Mouse (Mus musculus) lung, postnatal 0 days (tissue): ENCODE data around the gene Zbtb16. TPM values are rescaled to one million over a fixed set of nuclear protein-coding genes. Genes with fewer than 3 reads are reported as not detected.

Experiments used
- ATAC-seq: fragments of 200-750 bp; cut with Nextera tagmentation; 2 replicates; pipeline ENCODE4 v1.8.0; 2017; ENCODE audit warnings: moderate library complexity
- DNase-seq: peaks from one replicate; pipeline ENCODE4 v3.0.0-alpha.2; 2016; ENCODE audit warnings: low spot score
- H3K27ac ChIP-seq: fragments of 300-500 bp; sonication (generic); 2 replicates; pipeline ENCODE4 v1.5.1; 2014; ENCODE audit warnings: antibody characterized with exemption, mild to moderate bottlenecking, low read length, mixed read lengths
- H3K27me3 ChIP-seq: fragments of 300-500 bp; sonication (generic); replicated peaks from 2 replicates; pipeline ENCODE4 v1.6.1; 2014; ENCODE audit warnings: low read length, mixed read lengths; ENCODE audit not compliant: insufficient read depth
- H3K36me3 ChIP-seq: fragments of 300-500 bp; sonication (generic); 2 replicates; pipeline ENCODE4 v1.6.1; 2014; ENCODE audit warnings: low read length, mixed read lengths; ENCODE audit not compliant: insufficient read depth
- H3K4me1 ChIP-seq: fragments of 300-500 bp; sonication (generic); 2 replicates; pipeline ENCODE4 v1.6.1; 2014; ENCODE audit warnings: antibody characterized with exemption, low read depth, low read length, mixed read lengths; ENCODE audit not compliant: insufficient read depth
- H3K4me2 ChIP-seq: fragments of 300-500 bp; sonication (generic); replicated peaks from 2 replicates; pipeline ENCODE4 v1.6.1; 2014; ENCODE audit warnings: low read depth, mild to moderate bottlenecking, low read length, moderate library complexity, mixed read lengths
- H3K4me3 ChIP-seq: fragments of 300-500 bp; sonication (generic); 2 replicates; pipeline ENCODE4 v1.5.1; 2014; ENCODE audit warnings: low read depth, low read length
- H3K9ac ChIP-seq: fragments of 300-500 bp; sonication (generic); replicated peaks from 2 replicates; pipeline ENCODE4 v1.6.1; 2014; ENCODE audit warnings: low read depth, mild to moderate bottlenecking
- H3K9me3 ChIP-seq: fragments of 300-500 bp; sonication (generic); 2 replicates; pipeline ENCODE4 v1.6.1; 2016; ENCODE audit warnings: low read length, mixed read lengths
- CTCF ChIP-seq: IDR thresholded peaks from 2 replicates; pipeline ENCODE4 v1.5.1; 2016; ENCODE audit warnings: antibody characterized with exemption, mild to moderate bottlenecking
- EP300 ChIP-seq: IDR thresholded peaks from 2 replicates; pipeline ENCODE4 v1.6.1; 2016; ENCODE audit warnings: antibody characterized with exemption, mild to moderate bottlenecking, control low read depth
- WGBS: fragments of 180-500 bp; shearing (Covaris S2); extraction: QIAGEN DNeasy Blood & Tissue Kit; methylation state at CpG from one replicate; pipeline ENCODE4 v1.1.7; 2014; 5-methylcytosine and 5-hydroxymethylcytosine counted together
- polyA plus RNA-seq: library from polyadenylated mRNA; unstranded; fragments of >200 nt; fragmentation: Nextera tagmentation; extraction: Ambion mirVana; gene quantifications from 2 replicates; pipeline ENCODE4 v1.2.1, GENCODE M21; 2015

Zbtb16 gene
- polyA plus RNA-seq, 1 experiment from 2014 or later = 19.7 TPM

DNA sequence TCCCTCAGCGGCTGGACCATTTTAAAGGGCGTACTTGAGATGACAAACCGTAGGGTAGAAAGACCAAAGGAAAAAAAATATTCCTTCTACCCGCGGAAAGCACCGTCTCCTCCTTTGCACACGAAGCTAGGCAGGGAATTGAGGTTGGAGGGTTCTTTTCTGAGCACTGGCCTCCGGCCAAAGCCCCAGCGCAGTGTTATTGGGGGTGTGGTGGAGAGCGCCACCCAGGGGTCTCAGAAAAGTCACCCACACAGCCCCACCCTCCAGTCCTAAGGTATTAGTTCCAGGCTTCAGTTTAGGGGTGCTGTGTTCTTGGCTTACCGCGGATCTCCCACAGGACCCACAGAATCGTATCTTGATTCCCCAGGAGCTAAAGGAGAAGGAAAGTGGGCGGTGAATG, 1.2 kb upstream of the Zbtb16 start:
- Histone ChIP-seq H3K27me3 (no peaks in the 10 kb centered on the region), H3K9me3 (no peaks in the 10 kb centered on the region), H3K4me2 (peak overlapping the region; percentile 80), H3K4me1 (peaks cover 24% of the 10 kb centered on the region), H3K9ac (no peak overlapping the region), H3K27ac (0 out of 2 replicates have a peak overlapping the region, but pooled peaks have one; percentile 97), H3K4me3 (peak overlapping the region; percentile 96; the same call in 1 of the 2 replicates), H3K36me3 (peaks cover 7% of the 10 kb centered on the region; the same call in 1 of the 2 replicates)
- peak; percentile 57 for TF ChIP-seq CTCF
- TF ChIP-seq EP300 = no peak
- no peak for ATAC-seq
- DNase-seq = peak; percentile 57
- WGBS = 10% methylated on average over 14 of the region's 14 CpGs

DNA sequence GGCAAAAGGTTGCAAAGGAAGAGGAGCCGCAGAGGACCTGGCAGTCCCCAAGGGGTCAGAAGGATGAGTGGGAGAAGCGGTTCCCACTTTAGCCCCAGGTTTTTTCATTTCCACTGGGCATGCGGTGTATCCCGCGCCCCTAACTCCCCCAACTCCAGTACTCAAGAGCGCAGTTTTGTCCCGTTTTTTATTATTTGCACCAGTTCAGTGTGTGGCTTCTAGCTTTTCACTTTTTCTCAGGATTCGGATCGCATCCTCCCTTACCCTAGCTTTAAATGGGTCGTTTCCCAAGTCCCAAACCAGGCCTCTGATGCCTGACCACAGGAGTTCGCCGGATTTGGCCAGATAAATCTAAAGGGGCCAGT, 526 bp upstream of the Zbtb16 start:
- H3K9me3 ChIP-seq = no peaks in the 10 kb centered on the region
- peak overlapping the region; percentile 97 for H3K27ac ChIP-seq
- H3K36me3 ChIP-seq = peaks cover 13% of the 10 kb centered on the region
- no peak for DNase-seq
- peak overlapping the region; percentile 96 for H3K4me3 ChIP-seq
- H3K4me2 ChIP-seq = peak overlapping the region; percentile 80
- peak overlapping the region; percentile 32 for H3K9ac ChIP-seq
- no peaks in the 10 kb centered on the region for H3K27me3 ChIP-seq
- peaks cover 24% of the 10 kb centered on the region for H3K4me1 ChIP-seq
- no peak for ATAC-seq
- 2% methylated on average over 12 of the region's 12 CpGs for WGBS
- no peak; the same call in 1 of the 2 replicates for TF ChIP-seq EP300
- TF ChIP-seq CTCF = no peak

GRCm38 (mm10) chr9:48834541-48835411, 1.2 kb downstream of the Zbtb16 start:
- Histone ChIP-seq H3K27me3 (no peaks in the 10 kb centered on the region), H3K36me3 (peaks cover 29% of the 10 kb centered on the region), H3K27ac (peak overlapping the region; percentile 97), H3K9me3 (no peaks in the 10 kb centered on the region), H3K4me3 (peak overlapping the region; percentile 96), H3K4me1 (peaks cover 24% of the 10 kb centered on the region), H3K4me2 (peak overlapping the region; percentile 80), H3K9ac (peak overlapping the region; percentile 97)
- TF ChIP-seq EP300 = no peak
- TF ChIP-seq CTCF = no peak
- ATAC-seq (no peak), DNase-seq (no peak)
- WGBS = 2% methylated on average over 62 of the region's 65 CpGs

GRCm38 (mm10) chr9:48834006-48834405, 2.0 kb downstream of the Zbtb16 start:
- Histone ChIP-seq H3K4me2 (peak overlapping the region; percentile 80), H3K4me3 (peak overlapping the region; percentile 96), H3K4me1 (peaks cover 24% of the 10 kb centered on the region), H3K27me3 (no peaks in the 10 kb centered on the region), H3K9me3 (no peaks in the 10 kb centered on the region), H3K27ac (peak overlapping the region; percentile 97; the same call in 1 of the 2 replicates), H3K36me3 (peaks cover 34% of the 10 kb centered on the region), H3K9ac (peak overlapping the region; percentile 97)
- no peak for ATAC-seq
- TF ChIP-seq CTCF = no peak
- DNase-seq = peak; percentile 35
- 24% methylated on average over 4 of the region's 4 CpGs for WGBS

DNA sequence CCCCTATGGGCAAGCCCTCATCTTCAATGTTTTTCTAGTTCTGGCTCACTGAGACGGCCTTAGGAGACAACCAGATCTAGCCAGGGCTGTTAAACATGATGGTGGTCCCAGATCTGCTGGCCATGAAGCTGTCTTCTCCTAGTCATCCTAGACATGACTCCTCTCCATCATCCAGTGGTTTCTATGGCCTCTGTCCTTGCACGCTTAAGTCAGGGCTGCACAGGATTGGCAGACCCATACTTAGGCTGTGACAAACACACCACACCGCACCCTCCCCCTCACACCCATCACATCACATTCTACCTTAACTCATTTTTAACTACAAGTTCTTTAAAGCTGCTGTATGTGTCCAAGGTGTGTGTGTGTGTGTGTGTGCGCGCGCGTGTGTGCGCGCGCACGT, 2.5 kb downstream of the Zbtb16 start:
- Histone ChIP-seq H3K4me1 (peaks cover 24% of the 10 kb centered on the region), H3K36me3 (peaks cover 36% of the 10 kb centered on the region), H3K27ac (no peak overlapping the region), H3K4me3 (peak overlapping the region; percentile 96), H3K9ac (peak overlapping the region; percentile 97; the same call in 1 of the 2 replicates), H3K9me3 (no peaks in the 10 kb centered on the region), H3K27me3 (no peaks in the 10 kb centered on the region), H3K4me2 (peak overlapping the region; percentile 80)
- no peak for ATAC-seq
- no peak for DNase-seq
- TF ChIP-seq EP300 (no peak), CTCF (no peak)
- WGBS = 93% methylated on average over 11 of the region's 11 CpGs

DNA sequence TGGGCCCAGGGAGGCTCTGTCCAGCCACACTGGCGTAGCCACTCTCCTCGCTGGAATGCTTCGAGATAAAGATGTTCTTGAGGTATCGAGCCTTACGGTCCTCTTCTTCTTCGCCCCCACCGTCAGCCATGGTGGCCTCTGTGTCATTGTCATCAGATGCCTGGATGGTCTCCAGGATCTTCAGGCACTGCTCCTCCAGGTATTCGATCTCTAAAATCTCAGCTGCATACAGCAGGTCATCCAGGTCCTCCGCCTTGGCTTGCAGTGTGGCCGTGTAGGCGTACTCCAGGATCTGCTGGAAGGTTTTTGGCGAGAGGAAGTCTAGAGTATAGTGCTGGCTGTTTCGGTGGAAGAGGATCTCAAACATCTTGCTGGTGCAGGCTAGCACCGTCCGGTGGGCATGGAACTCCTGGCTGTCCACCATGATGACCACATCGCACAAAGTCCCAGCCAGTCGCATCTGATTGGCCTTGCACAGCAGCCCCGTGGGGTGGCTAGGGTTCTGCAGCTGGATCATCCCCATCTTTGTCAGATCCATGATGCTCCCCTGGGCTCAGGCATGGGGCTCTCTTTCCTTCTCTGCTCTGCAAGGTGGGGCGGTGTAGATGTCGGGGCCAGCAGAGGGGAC, 3.4 kb downstream of the Zbtb16 start:
- H3K4me1 ChIP-seq = peaks cover 26% of the 10 kb centered on the region
- H3K4me3 ChIP-seq = peak overlapping the region; percentile 96; the same call in 1 of the 2 replicates
- ATAC-seq (no peak), DNase-seq (no peak)
- 94% methylated on average over 20 of the region's 20 CpGs for WGBS
- no peak overlapping the region for H3K9ac ChIP-seq
- TF ChIP-seq EP300 (no peak), CTCF (no peak)
- no peaks in the 10 kb centered on the region for H3K9me3 ChIP-seq
- H3K36me3 ChIP-seq = peaks cover 36% of the 10 kb centered on the region
- H3K27me3 ChIP-seq = no peaks in the 10 kb centered on the region
- H3K27ac ChIP-seq = no peak overlapping the region
- peak overlapping the region; percentile 80 for H3K4me2 ChIP-seq
